Mouse (Mus musculus): ENCODE measurements around the gene Fshb.

Gene Fshb

GRCm38 (mm10) chr2:107059556-107059955 is at the start of gene Fshb:
Gene Fshb (minus strand): TSS chr2:107059656.
- in situ Hi-C loops (cut with MboI, MseI) = no loop called here

GRCm38 (mm10) chr2:107084256-107084655 is 24.8 kb upstream of the Fshb start:
- in situ Hi-C loops (cut with MboI, MseI) = no loop called here

GRCm38 (mm10) chr2:107083071-107083885 is 23.8 kb upstream of the Fshb start:
- in situ Hi-C loops (cut with MboI, MseI) = no loop called here

- in situ Hi-C loops (cut with MboI, MseI) = no loop called here
These were observed 3.8 kb upstream of the Fshb start for GRCm38 (mm10) chr2:107063260-107063659.

- in situ Hi-C loops (cut with MboI, MseI) = no loop called here
These were observed 13.5 kb downstream of the Fshb start for GRCm38 (mm10) chr2:107045955-107046354.

GRCm38 (mm10) chr2:107040816-107041215 is 18.6 kb downstream of the Fshb start:
- in situ Hi-C loops (cut with MboI, MseI) = no loop called here

- in situ Hi-C loops (cut with MboI, MseI) = no loop called here
These were observed 23.5 kb downstream of the Fshb start for GRCm38 (mm10) chr2:107035980-107036379.

- in situ Hi-C loops (cut with MboI, MseI) = loop anchor here (10.0 kb wide), 1 partner anchor 800 kb away; no protein-coding TSS in a partner anchor
These were observed 34.8 kb downstream of the Fshb start for GRCm38 (mm10) chr2:107024694-107025093.

GRCm38 (mm10) chr2:107022713-107023112 is 36.7 kb downstream of the Fshb start:
- in situ Hi-C loops (cut with MboI, MseI) = loop anchor here (10.0 kb wide), 1 partner anchor 798 kb away; no protein-coding TSS in a partner anchor

GRCm38 (mm10) chr2:107019331-107019730 is 40.1 kb downstream of the Fshb start:
- in situ Hi-C loops (cut with MboI, MseI) = no loop called here

- in situ Hi-C loops (cut with MboI, MseI) = no loop called here
These were observed 46.3 kb downstream of the Fshb start for GRCm38 (mm10) chr2:107013161-107013560.

- in situ Hi-C loops (cut with MboI, MseI) = no loop called here
These were observed 47.1 kb downstream of the Fshb start for GRCm38 (mm10) chr2:107012318-107012717.

GRCm38 (mm10) chr2:107010160-107010559 is 49.3 kb downstream of the Fshb start:
- in situ Hi-C loops (cut with MboI, MseI) = no loop called here

- in situ Hi-C loops (cut with MboI, MseI) = no loop called here
These were observed 53.1 kb downstream of the Fshb start for GRCm38 (mm10) chr2:107006378-107006777.
